Mouse (Mus musculus) neutrophil, adult 59 days (primary cell): Measurements from ENCODE around the gene Specc1l. TPM values are rescaled to one million over a fixed set of nuclear protein-coding genes. Genes with fewer than 3 reads are reported as not detected.

Experiments used
- total RNA-seq, 2 experiments: library from RNA; stranded (reverse); gene quantifications; 1 replicate in 1 of 2; 2 replicates in 1 of 2; pipeline ENCODE4 v1.2.4; 2023

Specc1l gene
- total RNA-seq: 10 to 100 TPM; 16.7 to 20.0 TPM

GRCm38 (mm10) chr10:75211807-75212645 is at the start of gene Specc1l:
Gene Specc1l (plus strand): TSS chr10:75212073.

GRCm38 (mm10) chr10:75316872-75316907 is 104.8 kb downstream of the Specc1l start, which contains the start of gene Adora2a:
Gene Adora2a (plus strand): TSS chr10:75316877.

Other genes with a start within 250 kb of the Specc1l start
- gene Gnaz, start 244.9 kb upstream of the Specc1l start, total RNA-seq: under 1 TPM; 0.31 to 0.47 TPM
- not detected for gene Rsph14, start 179.5 kb upstream of the Specc1l start, total RNA-seq
- 1 to 10 TPM; 3.4 to 5.4 TPM for gene Rab36, start 175.0 kb upstream of the Specc1l start, total RNA-seq
- gene Bcr, start 151.5 kb upstream of the Specc1l start, total RNA-seq: 10 to 100 TPM; 21.6 to 23.2 TPM
- gene Adora2a, start 104.8 kb downstream of the Specc1l start, total RNA-seq: 1 to 10 TPM; 2.9 to 4.3 TPM
- gene Upb1, start 189.0 kb downstream of the Specc1l start, total RNA-seq: 1 to 10 TPM; 2.3 to 2.4 TPM